Mouse (Mus musculus) heart, embryonic 14.5 days (tissue): ENCODE data around the gene Gtf3c1. TPM values are rescaled to one million over a fixed set of nuclear protein-coding genes. Genes with fewer than 3 reads are reported as not detected.
"Not testable (repeated sequence)": the region's sequence is repeated elsewhere in the genome, so short reads cannot be mapped to it uniquely, and the experiment has no call there.

Experiments used
- ATAC-seq: fragments of 200-750 bp; cut with Nextera tagmentation; 2 replicates; pipeline ENCODE4 v1.8.0; 2017; ENCODE audit warnings: low read depth, moderate TSS enrichment; ENCODE audit not compliant: insufficient number of reproducible peaks, insufficient read depth, low FRiP score
- H3K27ac ChIP-seq, 2 experiments: fragments of 200-500 bp in 1 of 2; fragments of 300-500 bp in 1 of 2; sonication (generic) in 1 of 2; replicated peaks in 1 of 2; 2 replicates each; pipeline ENCODE4 v1.5.1; 2012 to 2014; ENCODE audit warnings: low read depth in 2 of 2, low read length in 2 of 2, control low read depth in 1 of 2, mild to moderate bottlenecking in 1 of 2, mixed read lengths in 1 of 2; ENCODE audit not compliant: control insufficient read depth in 1 of 2, insufficient read depth in 1 of 2
- H3K27me3 ChIP-seq: fragments of 300-500 bp; sonication (generic); 2 replicates; pipeline ENCODE4 v1.6.1; 2014; ENCODE audit warnings: mild to moderate bottlenecking, low read length, control low read depth; ENCODE audit not compliant: control insufficient read depth, insufficient read depth
- H3K36me3 ChIP-seq: fragments of 300-500 bp; sonication (generic); 2 replicates; pipeline ENCODE4 v1.6.1; 2014; ENCODE audit warnings: mild to moderate bottlenecking, control low read depth, low read length, mixed read lengths; ENCODE audit not compliant: control insufficient read depth, insufficient read depth
- H3K4me1 ChIP-seq, 2 experiments: fragments of 200-500 bp in 1 of 2; fragments of 300-500 bp in 1 of 2; sonication (generic) in 1 of 2; 2 replicates each; pipeline ENCODE4 v1.6.1; 2012 to 2014; ENCODE audit warnings: low read length in 2 of 2, control low read depth in 1 of 2, mixed read lengths in 1 of 2; ENCODE audit not compliant: control insufficient read depth in 2 of 2, insufficient read depth in 2 of 2
- H3K4me2 ChIP-seq: fragments of 300-500 bp; sonication (generic); 2 replicates; pipeline ENCODE4 v1.6.1; 2014; ENCODE audit warnings: mild to moderate bottlenecking, low read length
- H3K4me3 ChIP-seq, 2 experiments: fragments of 200-500 bp in 1 of 2; fragments of 300-500 bp in 1 of 2; sonication (generic) in 1 of 2; 2 replicates each; pipeline ENCODE4 v1.5.1; 2012 to 2014; ENCODE audit warnings: low read length in 2 of 2, mild to moderate bottlenecking in 2 of 2, control low read depth in 1 of 2, low read depth in 1 of 2, moderate library complexity in 1 of 2; ENCODE audit not compliant: control insufficient read depth in 1 of 2, insufficient read depth in 1 of 2
- H3K9ac ChIP-seq: fragments of 300-500 bp; sonication (generic); 2 replicates; pipeline ENCODE4 v1.6.1; 2014; ENCODE audit warnings: mild to moderate bottlenecking, low read length
- H3K9me3 ChIP-seq: fragments of 300-500 bp; sonication (generic); 2 replicates; pipeline ENCODE4 v1.6.1; 2016; ENCODE audit warnings: low read length, control low read depth; ENCODE audit not compliant: control insufficient read depth
- whole genome bisulfite sequencing: fragments of 180-500 bp; shearing (Covaris S2); extraction: QIAGEN DNeasy Blood & Tissue Kit; methylation state at CpG from one replicate; pipeline ENCODE4 v1.1.7; 2014; 5-methylcytosine and 5-hydroxymethylcytosine counted together
- polyA plus RNA-seq: library from polyadenylated mRNA; unstranded; fragments of >200 nt; fragmentation: Nextera tagmentation; extraction: Ambion mirVana; gene quantifications from 2 replicates; pipeline ENCODE4 v1.2.1, GENCODE M21; 2014

The Gtf3c1 gene
- polyA plus RNA-seq, 1 experiment from 2014 or later, result 30.4 TPM

- Histone ChIP-seq H3K27me3 (no peaks in the 10 kb centered on the region), H3K27ac (no peak overlapping the region), H3K4me2 (no peak overlapping the region), H3K4me3 (no peak overlapping the region), H3K9ac (no peak overlapping the region), H3K4me1 (peaks cover 20 to 51% of the 10 kb centered on the region in 2 experiments), H3K36me3 (no peaks in the 10 kb centered on the region), H3K9me3 (no peaks in the 10 kb centered on the region)
- ATAC-seq, result no peak
Measured at GRCm38 (mm10) chr7:125722127-125722526, 14.5 kb upstream of the Gtf3c1 start.

- Histone ChIP-seq H3K36me3 (no peaks in the 10 kb centered on the region), H3K4me3 (no peak overlapping the region), H3K4me1 (peaks cover 29 to 62% of the 10 kb centered on the region in 2 experiments), H3K27me3 (no peaks in the 10 kb centered on the region), H3K27ac (peak overlapping the region; percentile 63 to 89; a peak in 3 of 4 replicates), H3K4me2 (no peak overlapping the region), H3K9me3 (no peaks in the 10 kb centered on the region), H3K9ac (no peak overlapping the region)
- no peak for ATAC-seq
- 56% methylated on average over 4 of the region's 4 CpGs for WGBS
Measured at GRCm38 (mm10) chr7:125721033-125721432, 13.5 kb upstream of the Gtf3c1 start.

- 26% methylated on average over 5 of the region's 5 CpGs for WGBS
- peak overlapping the region; percentile 38; the same call in 1 of the 2 replicates for H3K4me2 ChIP-seq
- peak; percentile 41; the same call in 1 of the 2 replicates for ATAC-seq
Measured at GRCm38 (mm10) chr7:125720370-125720769, 12.8 kb upstream of the Gtf3c1 start.

GRCm38 (mm10) chr7:125717612-125718011 is 10.0 kb upstream of the Gtf3c1 start:
- Histone ChIP-seq H3K36me3 (no peaks in the 10 kb centered on the region), H3K27ac (peak overlapping the region in 1 of 2 experiments; percentile 84; a peak in 1 of 4 replicates), H3K4me3 (no peak overlapping the region), H3K9me3 (no peaks in the 10 kb centered on the region), H3K4me2 (no peak overlapping the region), H3K9ac (0 out of 2 replicates have a peak overlapping the region, but pooled peaks have one; percentile 1), H3K27me3 (no peaks in the 10 kb centered on the region), H3K4me1 (peaks cover 33 to 75% of the 10 kb centered on the region in 2 experiments)
- no peak for ATAC-seq

More at GRCm38 (mm10) chr7:125720370-125720769, 12.8 kb upstream of the Gtf3c1 start:
- no peaks in the 10 kb centered on the region for H3K36me3 ChIP-seq
- no peaks in the 10 kb centered on the region for H3K27me3 ChIP-seq
- peak overlapping the region; percentile 63 to 89 for H3K27ac ChIP-seq
- H3K9ac ChIP-seq, result peak overlapping the region; percentile 35; the same call in 1 of the 2 replicates
- no peaks in the 10 kb centered on the region for H3K9me3 ChIP-seq
- H3K4me1 ChIP-seq, result peaks cover 29 to 69% of the 10 kb centered on the region in 2 experiments
- no peak overlapping the region for H3K4me3 ChIP-seq

GRCm38 (mm10) chr7:125716724-125717123 is 9.1 kb upstream of the Gtf3c1 start:
- H3K27ac ChIP-seq, result peak overlapping the region; percentile 46 to 84

GRCm38 (mm10) chr7:125714803-125715202 is 7.2 kb upstream of the Gtf3c1 start:
- 68% methylated on average over 3 of the region's 3 CpGs for WGBS
- no peak overlapping the region for H3K4me2 ChIP-seq
- peaks cover 26 to 57% of the 10 kb centered on the region in 2 experiments for H3K4me1 ChIP-seq
- no peak for ATAC-seq
- no peak overlapping the region for H3K4me3 ChIP-seq
- H3K36me3 ChIP-seq, result 0 out of 2 replicates have a peak, but pooled peaks cover 3% of the 10 kb centered on the region
- no peaks in the 10 kb centered on the region for H3K27me3 ChIP-seq
- H3K27ac ChIP-seq, result peak overlapping the region; percentile 21 to 84; a peak in 2 of 4 replicates
- H3K9me3 ChIP-seq, result no peaks in the 10 kb centered on the region
- H3K9ac ChIP-seq, result no peak overlapping the region

More at GRCm38 (mm10) chr7:125716724-125717123, 9.1 kb upstream of the Gtf3c1 start:
- ATAC-seq, result peak; percentile 69
- Histone ChIP-seq H3K9me3 (no peaks in the 10 kb centered on the region), H3K4me3 (no peak overlapping the region), H3K4me2 (0 out of 2 replicates have a peak overlapping the region, but pooled peaks have one; percentile 6), H3K9ac (peak overlapping the region; percentile 25; the same call in 1 of the 2 replicates), H3K36me3 (0 out of 2 replicates have a peak, but pooled peaks cover 3% of the 10 kb centered on the region), H3K4me1 (peaks cover 33 to 75% of the 10 kb centered on the region in 2 experiments), H3K27me3 (no peaks in the 10 kb centered on the region)
- WGBS, result 18% methylated on average over 2 of the region's 2 CpGs

GRCm38 (mm10) chr7:125713542-125714055 is 6.0 kb upstream of the Gtf3c1 start:
- not testable (repeated sequence) for H3K4me3 ChIP-seq, ATAC-seq, H3K9me3 ChIP-seq, H3K9ac ChIP-seq, H3K27ac ChIP-seq, H3K27me3 ChIP-seq, H3K4me2 ChIP-seq, H3K36me3 ChIP-seq
- WGBS, result 92% methylated on average over 7 of the region's 7 CpGs
- H3K4me1 ChIP-seq, result peaks cover 20 to 47% of the 10 kb centered on the region in 2 experiments
